Mouse (Mus musculus): ENCODE results near the gene Ctnna2.
A peak's percentile ranks its signal among the peaks of the same experiment; 100 is the strongest.

Ctnna2 gene

GRCm38 (mm10) chr6:77817116-77817515, 162.4 kb downstream of the Ctnna2 start:
- DNase-seq (ENCODE audit: low spot score in 2 of 2) = no peak

DNA sequence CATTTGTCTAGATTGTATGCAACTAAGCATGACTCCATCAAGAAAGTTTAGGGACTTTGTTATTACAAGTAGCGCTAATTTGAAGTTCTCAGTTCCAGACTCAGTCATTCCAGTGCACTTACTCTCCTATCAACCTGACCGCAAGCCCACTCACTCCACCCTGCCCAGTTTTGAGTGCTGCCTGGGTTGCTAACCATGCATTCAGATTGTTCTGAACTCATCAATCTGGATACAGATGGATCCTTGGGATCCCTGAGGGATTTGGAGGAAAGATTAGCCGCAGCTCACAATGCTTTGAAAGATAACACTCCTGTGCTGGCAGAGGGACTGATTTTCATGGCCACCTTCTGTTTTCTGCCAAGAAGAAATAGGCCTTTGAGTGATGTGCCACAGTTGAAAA, 168.5 kb downstream of the Ctnna2 start:
- no peak for DNase-seq (ENCODE audit: low spot score in 2 of 2)

GRCm38 (mm10) chr6:77802604-77803003, 176.9 kb downstream of the Ctnna2 start:
- DNase-seq (ENCODE audit: low spot score in 2 of 2) = no peak

GRCm38 (mm10) chr6:77783342-77783741, 196.2 kb downstream of the Ctnna2 start:
- DNase-seq (ENCODE audit: low spot score in 2 of 2) = no peak

GRCm38 (mm10) chr6:77768357-77769103, 211.0 kb downstream of the Ctnna2 start:
- no peak for DNase-seq (ENCODE audit: low spot score in 2 of 2)

GRCm38 (mm10) chr6:77758164-77758563, 221.3 kb downstream of the Ctnna2 start:
- DNase-seq (ENCODE audit: low spot score in 2 of 2) = no peak

- no peak for DNase-seq (ENCODE audit: low spot score in 2 of 2)
Measured at GRCm38 (mm10) chr6:77745426-77745825, 234.1 kb downstream of the Ctnna2 start.

DNA sequence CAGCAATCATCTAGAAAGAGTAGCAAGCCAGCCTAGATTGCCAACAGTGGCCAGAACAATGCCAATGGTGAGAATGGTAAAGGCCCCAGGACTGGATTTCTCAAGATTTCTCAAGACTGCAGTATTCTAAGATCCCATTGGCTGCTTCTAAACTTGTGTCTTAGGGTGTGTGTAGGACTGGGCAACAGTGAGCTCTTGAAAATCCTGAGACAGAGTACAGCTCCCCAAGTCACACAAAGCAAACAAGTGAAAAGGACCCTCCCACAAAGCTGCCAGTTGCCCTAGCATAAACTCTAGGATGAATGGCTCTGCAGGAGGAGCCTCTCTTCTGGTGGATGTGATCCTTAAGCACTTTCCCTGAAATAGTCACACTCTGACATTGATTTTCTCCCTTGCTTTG, 235.8 kb downstream of the Ctnna2 start:
- DNase-seq (ENCODE audit: low spot score in 2 of 2) = no peak

DNA sequence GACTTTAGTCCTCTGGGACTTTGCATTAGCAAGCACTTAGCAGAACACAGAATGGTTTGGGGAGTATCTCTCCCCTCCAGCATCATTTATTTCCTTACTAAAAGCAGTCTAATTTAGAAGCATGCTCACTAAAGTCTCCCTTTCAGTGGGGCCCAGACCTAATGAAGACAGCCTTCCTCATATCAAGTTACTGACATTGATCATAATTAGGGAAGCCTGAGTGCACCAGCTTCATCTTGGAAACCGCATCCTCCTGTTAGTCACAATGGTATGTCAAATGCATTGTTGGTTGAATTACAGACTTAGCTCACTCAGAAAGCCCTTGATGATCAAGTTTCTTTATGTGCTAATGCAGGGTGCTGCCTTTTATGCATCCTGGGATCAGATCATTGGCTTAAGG, 236.5 kb downstream of the Ctnna2 start:
- no peak for DNase-seq (ENCODE audit: low spot score in 2 of 2)

DNA sequence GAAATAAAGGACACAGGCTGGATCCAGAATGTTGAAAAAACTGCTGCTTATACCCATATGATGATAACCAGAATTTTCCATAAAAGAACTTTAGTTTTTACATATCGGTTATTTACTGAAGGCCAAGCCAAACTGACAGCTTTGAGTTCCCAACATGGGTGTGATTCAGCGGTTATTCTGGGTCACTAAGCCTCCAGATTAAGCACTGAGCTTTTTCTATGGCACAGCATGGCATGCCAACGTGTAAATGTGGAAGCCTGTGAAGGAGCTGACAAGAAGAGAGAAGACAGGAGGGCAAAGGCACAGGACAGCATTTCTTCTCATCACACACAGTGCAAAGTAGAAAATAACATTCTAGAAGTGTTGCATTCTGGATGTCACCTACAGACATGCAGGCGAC, 240.9 kb downstream of the Ctnna2 start:
- DNase-seq (ENCODE audit: low spot score in 2 of 2) = no peak

DNA sequence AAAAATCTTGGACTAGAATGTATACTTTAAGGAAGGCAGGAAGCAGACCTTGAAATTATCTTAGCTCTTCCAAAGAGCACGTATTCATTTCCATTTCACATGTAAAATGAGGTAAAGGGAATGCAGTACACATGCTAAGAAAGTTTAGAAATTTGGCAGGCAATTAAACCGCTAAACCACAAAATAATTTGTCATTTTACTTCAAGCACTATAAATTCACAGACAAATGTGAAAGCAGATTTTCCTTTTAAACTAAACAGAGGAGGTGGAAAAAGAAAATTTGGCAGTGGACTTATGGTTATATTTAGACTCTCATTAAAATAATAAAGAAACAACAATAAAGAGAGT, 254.6 kb downstream of the Ctnna2 start:
- no peak for DNase-seq (ENCODE audit: low spot score in 2 of 2)

GRCm38 (mm10) chr6:77724042-77724951, 255.2 kb downstream of the Ctnna2 start:
- no peak for DNase-seq (ENCODE audit: low spot score in 2 of 2)

DNA sequence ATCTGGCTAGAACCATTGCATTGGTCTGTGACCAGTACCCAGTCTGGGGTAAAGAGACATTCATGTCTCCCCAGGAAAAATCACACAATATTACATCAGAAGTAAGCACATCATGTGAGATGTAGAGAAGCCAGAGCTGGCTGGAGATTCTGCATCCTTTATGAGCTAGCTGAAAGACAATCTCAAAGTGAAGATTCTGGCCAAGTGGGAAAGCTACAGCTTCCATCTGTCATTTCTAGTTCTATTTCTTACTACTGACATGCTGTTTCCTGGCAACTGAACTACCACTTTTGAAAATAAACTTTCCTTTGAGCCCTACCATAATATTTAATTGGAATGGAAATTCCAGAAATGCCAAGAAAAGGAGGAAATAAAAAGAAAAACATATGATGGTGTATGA, 285.4 kb downstream of the Ctnna2 start:
- peak in 1 of 2 experiments; percentile 9 for DNase-seq (ENCODE audit: low spot score in 2 of 2)

DNA sequence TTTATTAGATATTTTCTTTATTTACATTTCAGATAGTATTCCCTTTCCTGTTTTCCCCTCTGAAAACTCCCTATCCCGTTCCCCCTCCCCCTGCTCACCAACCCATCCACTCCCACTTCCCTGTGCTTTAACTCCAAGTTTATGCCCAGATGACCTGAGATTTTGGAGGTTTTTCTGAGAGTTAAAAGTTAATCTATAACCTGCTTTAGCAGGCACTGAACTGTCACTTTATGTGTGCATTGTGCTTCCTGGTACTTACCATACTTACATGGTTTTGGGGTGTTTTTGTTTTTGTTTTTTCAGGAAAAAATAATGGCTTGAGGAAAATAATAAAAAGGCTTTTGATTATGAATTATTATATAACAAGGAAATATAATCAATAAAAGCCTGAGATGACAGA, 292.3 kb downstream of the Ctnna2 start:
- no peak for DNase-seq (ENCODE audit: low spot score in 2 of 2)

- DNase-seq (ENCODE audit: low spot score in 2 of 2) = peak in 1 of 2 experiments; percentile 54
Measured at GRCm38 (mm10) chr6:77650127-77650526, 329.4 kb downstream of the Ctnna2 start.

DNA sequence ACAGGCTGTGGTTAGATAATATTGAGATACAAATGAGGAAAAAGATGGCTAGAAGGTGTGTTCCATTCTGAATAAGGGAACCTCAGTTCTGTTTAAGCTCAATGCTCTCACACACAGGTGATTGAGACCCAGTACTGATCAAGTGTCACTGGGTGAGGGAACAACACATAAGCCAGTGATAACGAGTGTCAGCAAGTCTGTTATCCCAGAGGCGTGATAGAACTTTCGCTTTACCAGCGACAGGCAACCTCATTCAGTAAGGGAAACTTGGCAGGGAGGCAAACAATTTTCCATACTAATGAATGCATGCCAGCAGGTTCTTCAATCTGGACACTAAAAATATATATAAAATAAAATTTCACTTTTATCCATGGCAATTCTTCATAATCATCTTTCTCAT, 334.9 kb downstream of the Ctnna2 start:
- no peak for DNase-seq (ENCODE audit: low spot score in 2 of 2)

- DNase-seq (ENCODE audit: low spot score in 2 of 2) = no peak
Measured at GRCm38 (mm10) chr6:77638784-77639183, 340.7 kb downstream of the Ctnna2 start.

DNA sequence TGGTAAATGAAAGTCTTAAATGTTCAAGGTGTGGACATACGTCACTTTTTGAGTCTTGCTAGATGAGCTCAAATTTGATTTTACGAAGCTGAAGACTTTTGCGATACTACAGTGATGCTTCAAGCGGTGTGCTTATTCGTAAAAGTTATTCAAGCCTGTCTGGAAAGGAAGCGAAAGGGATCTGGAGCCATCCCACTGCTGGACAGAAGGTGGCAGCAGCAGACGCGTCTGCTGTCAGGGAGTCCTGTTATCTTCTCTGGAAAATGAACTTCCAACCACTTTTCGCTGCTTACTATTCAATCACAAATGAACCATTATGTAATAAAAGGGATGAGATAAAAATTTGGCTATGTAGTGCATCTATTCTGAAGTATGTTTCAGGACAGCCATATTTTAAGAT, 345.5 kb downstream of the Ctnna2 start:
- peak; percentile 20 to 64 for DNase-seq (ENCODE audit: low spot score in 2 of 2)

- DNase-seq (ENCODE audit: low spot score in 2 of 2) = no peak
Measured at GRCm38 (mm10) chr6:77628573-77629192, 350.8 kb downstream of the Ctnna2 start.

DNA sequence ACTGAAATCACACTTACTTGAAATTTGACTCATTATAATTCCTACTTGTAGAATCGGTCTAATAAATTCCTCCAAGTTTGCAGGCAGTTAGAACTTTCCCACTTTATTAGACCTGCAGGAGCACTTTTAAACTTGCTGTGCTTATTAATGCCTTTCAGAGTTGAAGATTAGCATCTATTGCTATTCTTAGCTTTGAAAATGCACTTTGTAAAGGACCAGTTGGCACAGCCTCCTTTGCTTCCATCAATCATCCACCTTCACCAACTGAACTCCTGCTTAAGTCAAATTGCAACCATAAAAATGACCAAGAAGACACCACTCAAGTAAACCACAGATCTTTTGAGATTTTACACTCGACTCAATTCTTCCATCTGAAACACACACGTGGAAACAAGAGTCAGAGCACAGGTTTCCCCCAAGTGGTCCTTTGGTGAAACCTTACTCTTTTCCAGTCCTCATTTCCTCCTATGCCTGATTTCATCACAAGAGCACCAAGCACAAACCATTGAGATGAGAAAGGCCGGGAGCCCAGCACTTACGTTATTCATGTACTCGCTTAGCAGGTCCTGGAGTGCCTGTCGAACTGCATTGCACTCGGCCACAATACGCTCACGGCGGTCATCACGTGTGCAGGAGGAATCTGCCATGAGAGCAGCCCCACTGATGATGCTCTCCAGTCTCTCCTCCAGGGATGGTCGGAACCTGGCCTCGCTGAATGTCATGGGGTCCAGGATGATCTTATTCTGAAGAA, 374.7 kb downstream of the Ctnna2 start:
- DNase-seq (ENCODE audit: low spot score in 2 of 2) = no peak

DNA sequence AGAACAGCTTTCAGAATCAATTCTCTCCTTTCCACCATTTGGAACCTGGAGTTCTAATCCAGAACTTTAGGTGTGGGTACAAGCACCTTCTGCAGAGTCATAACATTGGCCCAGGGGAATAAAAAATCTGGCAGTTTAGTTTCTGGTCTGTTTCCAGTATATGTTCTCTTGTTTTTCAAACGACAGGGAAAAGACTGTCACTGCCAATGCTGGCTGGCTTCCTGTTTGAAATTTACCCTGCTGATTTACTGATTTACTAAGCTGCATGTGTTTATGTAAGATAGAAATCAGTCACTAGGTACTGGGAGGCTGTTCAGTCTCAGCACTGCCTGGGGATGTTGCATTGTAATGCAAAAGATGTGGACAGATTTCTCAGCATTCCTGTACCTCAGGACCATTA, 375.6 kb downstream of the Ctnna2 start:
- DNase-seq (ENCODE audit: low spot score in 2 of 2) = no peak

GRCm38 (mm10) chr6:77599244-77599643, 380.3 kb downstream of the Ctnna2 start:
- no peak for DNase-seq (ENCODE audit: low spot score in 2 of 2)
